Mouse (Mus musculus) limb, embryonic 11.5 days (tissue): ENCODE results near the gene Afdn. TPM values are rescaled to one million over a fixed set of nuclear protein-coding genes. Genes with fewer than 3 reads are reported as not detected.
A peak's percentile ranks its signal among the peaks of the same experiment; 100 is the strongest.

Experiments
- ATAC-seq: fragments of 200-750 bp; cut with Nextera tagmentation; 2 replicates; pipeline ENCODE4 v1.8.0; 2017; ENCODE audit warnings: low read depth; ENCODE audit not compliant: insufficient number of reproducible peaks, low FRiP score, low TSS enrichment
- DNase-seq: peaks from one replicate; pipeline ENCODE4 v3.0.0-alpha.2; 2015; ENCODE audit warnings: low spot score
- H3K27ac ChIP-seq: fragments of 300-500 bp; sonication (generic); replicated peaks from 2 replicates; pipeline ENCODE4 v1.5.1; 2014; ENCODE audit warnings: low read depth, mild to moderate bottlenecking, low read length
- H3K27me3 ChIP-seq: fragments of 300-500 bp; sonication (generic); 2 replicates; pipeline ENCODE4 v1.6.1; 2014; ENCODE audit warnings: mild to moderate bottlenecking, low read length, mixed read lengths; ENCODE audit not compliant: control insufficient read depth, insufficient read depth
- H3K36me3 ChIP-seq: fragments of 300-500 bp; sonication (generic); 2 replicates; pipeline ENCODE4 v1.6.1; 2014; ENCODE audit warnings: mild to moderate bottlenecking, low read length, moderate library complexity, mixed read lengths; ENCODE audit not compliant: control insufficient read depth, insufficient read depth
- H3K4me1 ChIP-seq: fragments of 300-500 bp; sonication (generic); 2 replicates; pipeline ENCODE4 v1.6.1; 2014; ENCODE audit warnings: low read length, mixed read lengths; ENCODE audit not compliant: control insufficient read depth, insufficient read depth
- H3K4me2 ChIP-seq: fragments of 300-500 bp; sonication (generic); 2 replicates; pipeline ENCODE4 v1.6.1; 2014; ENCODE audit warnings: low read depth, mild to moderate bottlenecking, moderate library complexity; ENCODE audit not compliant: severe bottlenecking
- H3K4me3 ChIP-seq: fragments of 300-500 bp; sonication (generic); 2 replicates; pipeline ENCODE4 v1.5.1; 2014; ENCODE audit warnings: low read depth, low read length
- H3K9ac ChIP-seq: fragments of 300-500 bp; sonication (generic); 2 replicates; pipeline ENCODE4 v1.6.1; 2014; ENCODE audit warnings: mild to moderate bottlenecking, low read length
- H3K9me3 ChIP-seq: fragments of 300-500 bp; sonication (generic); 2 replicates; pipeline ENCODE4 v1.6.1; 2016; ENCODE audit warnings: low read length; ENCODE audit not compliant: control insufficient read depth
- WGBS: fragments of 180-500 bp; shearing (Covaris S2); extraction: QIAGEN DNeasy Blood & Tissue Kit; methylation state at CpG from one replicate; pipeline ENCODE4 v1.1.7; 2014; 5-methylcytosine and 5-hydroxymethylcytosine counted together
- polyA plus RNA-seq: library from polyadenylated mRNA; unstranded; fragments of >200 nt; fragmentation: Nextera tagmentation; extraction: Ambion mirVana; gene quantifications from 2 replicates; pipeline ENCODE4 v1.2.1, GENCODE M21; 2014

Afdn gene
- polyA plus RNA-seq, 1 experiment from 2014 or later, result 73.7 TPM

- Histone ChIP-seq H3K4me2 (no peak overlapping the region), H3K27ac (no peak overlapping the region), H3K4me3 (no peak overlapping the region), H3K4me1 (no peaks in the 10 kb centered on the region), H3K36me3 (no peaks in the 10 kb centered on the region), H3K9ac (no peak overlapping the region), H3K9me3 (no peaks in the 10 kb centered on the region), H3K27me3 (no peaks in the 10 kb centered on the region)
- 94% methylated on average over 5 of the region's 5 CpGs for WGBS
- ATAC-seq (no peak), DNase-seq (no peak)
Observed at GRCm38 (mm10) chr17:13720187-13720586, 40.2 kb upstream of the Afdn start.

- DNase-seq (no peak), ATAC-seq (no peak)
- Histone ChIP-seq H3K9ac (no peak overlapping the region), H3K27ac (no peak overlapping the region), H3K4me1 (no peaks in the 10 kb centered on the region), H3K4me2 (no peak overlapping the region), H3K27me3 (no peaks in the 10 kb centered on the region), H3K4me3 (no peak overlapping the region), H3K36me3 (no peaks in the 10 kb centered on the region), H3K9me3 (no peaks in the 10 kb centered on the region)
- WGBS, result 91% methylated on average over 2 of the region's 2 CpGs
Observed at GRCm38 (mm10) chr17:13721372-13721771, 39.0 kb upstream of the Afdn start.

GRCm38 (mm10) chr17:13722434-13722833, 37.9 kb upstream of the Afdn start:
- no peaks in the 10 kb centered on the region for H3K27me3 ChIP-seq
- H3K27ac ChIP-seq, result no peak overlapping the region
- WGBS, result 52% methylated on average over 2 of the region's 2 CpGs
- ATAC-seq (no peak), DNase-seq (no peak)
- no peak overlapping the region for H3K9ac ChIP-seq
- no peak overlapping the region for H3K4me2 ChIP-seq
- no peaks in the 10 kb centered on the region for H3K36me3 ChIP-seq
- no peaks in the 10 kb centered on the region for H3K9me3 ChIP-seq
- H3K4me1 ChIP-seq, result no peaks in the 10 kb centered on the region
- no peak overlapping the region for H3K4me3 ChIP-seq

GRCm38 (mm10) chr17:13725004-13725550, 35.3 kb upstream of the Afdn start:
- 55% methylated on average over 4 of the region's 4 CpGs for WGBS
- H3K27me3 ChIP-seq, result no peaks in the 10 kb centered on the region
- no peaks in the 10 kb centered on the region for H3K36me3 ChIP-seq
- no peak overlapping the region for H3K27ac ChIP-seq
- no peak overlapping the region for H3K4me3 ChIP-seq
- no peaks in the 10 kb centered on the region for H3K4me1 ChIP-seq
- DNase-seq (no peak), ATAC-seq (no peak)
- no peak overlapping the region for H3K4me2 ChIP-seq
- no peak overlapping the region for H3K9ac ChIP-seq
- no peaks in the 10 kb centered on the region for H3K9me3 ChIP-seq

GRCm38 (mm10) chr17:13726832-13727355, 33.4 kb upstream of the Afdn start:
- H3K36me3 ChIP-seq, result no peaks in the 10 kb centered on the region
- H3K9ac ChIP-seq, result no peak overlapping the region
- ATAC-seq (no peak), DNase-seq (no peak)
- H3K27me3 ChIP-seq, result no peaks in the 10 kb centered on the region
- H3K27ac ChIP-seq, result no peak overlapping the region
- peaks cover 4% of the 10 kb centered on the region; the same call in 1 of the 2 replicates for H3K4me1 ChIP-seq
- WGBS, result 90% methylated on average over 8 of the region's 8 CpGs
- no peak overlapping the region for H3K4me2 ChIP-seq
- no peak overlapping the region for H3K4me3 ChIP-seq
- H3K9me3 ChIP-seq, result no peaks in the 10 kb centered on the region

GRCm38 (mm10) chr17:13730980-13731726, 29.2 kb upstream of the Afdn start:
- WGBS, result 89% methylated on average over 6 of the region's 6 CpGs
- no peak overlapping the region for H3K27ac ChIP-seq
- H3K4me3 ChIP-seq, result no peak overlapping the region
- peaks cover 4% of the 10 kb centered on the region; the same call in 1 of the 2 replicates for H3K4me1 ChIP-seq
- ATAC-seq (no peak), DNase-seq (no peak)
- no peaks in the 10 kb centered on the region for H3K9me3 ChIP-seq
- H3K4me2 ChIP-seq, result no peak overlapping the region
- no peak overlapping the region for H3K9ac ChIP-seq
- H3K36me3 ChIP-seq, result no peaks in the 10 kb centered on the region
- H3K27me3 ChIP-seq, result no peaks in the 10 kb centered on the region

- Histone ChIP-seq H3K9ac (no peak overlapping the region), H3K27me3 (no peaks in the 10 kb centered on the region), H3K27ac (no peak overlapping the region), H3K9me3 (no peaks in the 10 kb centered on the region), H3K4me2 (no peak overlapping the region), H3K4me1 (peaks cover 4% of the 10 kb centered on the region; the same call in 1 of the 2 replicates), H3K36me3 (no peaks in the 10 kb centered on the region), H3K4me3 (no peak overlapping the region)
- DNase-seq, result no peak
- ATAC-seq, result 0 out of 2 replicates have a peak, but pooled peaks have one; percentile 26
- 59% methylated on average over 4 of the region's 4 CpGs for WGBS
Observed at GRCm38 (mm10) chr17:13731727-13732112, 28.6 kb upstream of the Afdn start.

- DNase-seq (no peak), ATAC-seq (no peak)
- no peaks in the 10 kb centered on the region for H3K9me3 ChIP-seq
- no peak overlapping the region for H3K27ac ChIP-seq
- H3K4me3 ChIP-seq, result no peak overlapping the region
- H3K36me3 ChIP-seq, result no peaks in the 10 kb centered on the region
- no peaks in the 10 kb centered on the region for H3K27me3 ChIP-seq
- WGBS, result 52% methylated on average over 8 of the region's 8 CpGs
- H3K4me2 ChIP-seq, result no peak overlapping the region
- H3K4me1 ChIP-seq, result peaks cover 4% of the 10 kb centered on the region; the same call in 1 of the 2 replicates
- no peak overlapping the region for H3K9ac ChIP-seq
Observed at GRCm38 (mm10) chr17:13732685-13733084, 27.7 kb upstream of the Afdn start.
